Mouse (Mus musculus): ENCODE measurements around the gene Zfp738. TPM values are rescaled to one million over a fixed set of nuclear protein-coding genes. Genes with fewer than 3 reads are reported as not detected.
"Not testable (repeated sequence)": the region's sequence is repeated elsewhere in the genome, so short reads cannot be mapped to it uniquely, and the experiment has no call there.

Gene Zfp738
- polyA plus RNA-seq (2021) = 6.8 TPM

GRCm38 (mm10) chr13:67686971-67687370 is at the start of gene Zfp738:
Gene Zfp738 (minus strand): TSS chr13:67687071.
- H3K27me3 ChIP-seq = peaks cover 8% of the 10 kb centered on the region
- in situ Hi-C loops (cut with MboI; ENCODE audit: low pct_unique_long_range_greater_than_20kb) = loop anchor here (10.0 kb wide), 1 partner anchor 52 kb away; the partner anchor contains the start of genes Gm49345 and Zfp729a
- ATAC-seq (no peak), DNase-seq (ENCODE audit: low read depth, low spot score) (no peak)
- ChIA-PET POLR2A (no interaction called here), CTCF (no interaction called here)
- TF ChIP-seq CTCF (IDR thresholded peaks at IDR 0.05) = no peak

- H3K27me3 ChIP-seq; ATAC-seq; DNase-seq (ENCODE audit: low read depth, low spot score); POLR2A ChIA-PET; CTCF ChIA-PET: not testable (repeated sequence)
- in situ Hi-C loops (cut with MboI; ENCODE audit: low pct_unique_long_range_greater_than_20kb) = loop anchor here (10.0 to 25.0 kb wide), 2 partner anchors 100 to 828 kb away; partner anchors contain the start of gene Gm10037
Observed at GRCm38 (mm10) chr13:67734391-67734790, 47.5 kb upstream of the Zfp738 start.

GRCm38 (mm10) chr13:67729441-67729840 is 42.6 kb upstream of the Zfp738 start:
- TF ChIP-seq CTCF (IDR thresholded peaks at IDR 0.05) = peak; percentile 56
- not testable (repeated sequence) for DNase-seq (ENCODE audit: low read depth, low spot score)

GRCm38 (mm10) chr13:67728641-67729318 is 41.9 kb upstream of the Zfp738 start, which contains the start of gene Zfp65:
Gene Zfp65 (minus strand): TSS chr13:67729173.
- POLR2A ChIA-PET = no interaction called here
- no peak for TF ChIP-seq CTCF (IDR thresholded peaks at IDR 0.05)
- CTCF ChIA-PET = interaction anchor here (1.3 kb wide), 1 partner anchor 116 kb away, joined by 3 read pairs; no protein-coding TSS in a partner anchor
- DNase-seq (ENCODE audit: low read depth, low spot score) (no peak), ATAC-seq (peak; percentile 72)
- in situ Hi-C loops (cut with MboI; ENCODE audit: low pct_unique_long_range_greater_than_20kb) = loop anchor here (25.0 kb wide), 1 partner anchor 834 kb away; no protein-coding TSS in a partner anchor
- no peaks in the 10 kb centered on the region for H3K27me3 ChIP-seq

More at GRCm38 (mm10) chr13:67729441-67729840, 42.6 kb upstream of the Zfp738 start:
- POLR2A ChIA-PET, H3K27me3 ChIP-seq: not testable (repeated sequence)
- in situ Hi-C loops (cut with MboI; ENCODE audit: low pct_unique_long_range_greater_than_20kb) = loop anchor here (25.0 kb wide), 1 partner anchor 833 kb away; no protein-coding TSS in a partner anchor
- ATAC-seq = peak; percentile 75
- CTCF ChIA-PET = interaction anchor here (1.1 kb wide), 1 partner anchor 115 kb away, joined by 3 read pairs; no protein-coding TSS in a partner anchor

GRCm38 (mm10) chr13:67728106-67728505 is 41.2 kb upstream of the Zfp738 start:
- TF ChIP-seq CTCF (IDR thresholded peaks at IDR 0.05) = no peak
- no peak for ATAC-seq
- DNase-seq (ENCODE audit: low read depth, low spot score) = no peak
- POLR2A ChIA-PET = no interaction called here
- in situ Hi-C loops (cut with MboI; ENCODE audit: low pct_unique_long_range_greater_than_20kb) = loop anchor here (25.0 kb wide), 1 partner anchor 834 kb away; no protein-coding TSS in a partner anchor
- CTCF ChIA-PET = interaction anchor here (1.3 kb wide), 1 partner anchor 117 kb away, joined by 3 read pairs; no protein-coding TSS in a partner anchor
- H3K27me3 ChIP-seq = no peaks in the 10 kb centered on the region

GRCm38 (mm10) chr13:67725331-67725730 is 38.5 kb upstream of the Zfp738 start:
- DNase-seq (ENCODE audit: low read depth, low spot score); POLR2A ChIA-PET; CTCF ChIA-PET; ATAC-seq; H3K27me3 ChIP-seq: not testable (repeated sequence)
- in situ Hi-C loops (cut with MboI; ENCODE audit: low pct_unique_long_range_greater_than_20kb) = loop anchor here (25.0 kb wide), 1 partner anchor 837 kb away; no protein-coding TSS in a partner anchor

GRCm38 (mm10) chr13:67723848-67724479 is 37.1 kb upstream of the Zfp738 start:
- DNase-seq (ENCODE audit: low read depth, low spot score) (peak; percentile 75), ATAC-seq (peak; percentile 93)
- H3K27me3 ChIP-seq = no peaks in the 10 kb centered on the region
- ChIA-PET POLR2A (interaction anchor here (1.2 kb wide), 1 partner anchor 40 kb away, joined by 4 read pairs; no protein-coding TSS in a partner anchor), CTCF (no interaction called here)
- no peak for TF ChIP-seq CTCF (IDR thresholded peaks at IDR 0.05)
- in situ Hi-C loops (cut with MboI; ENCODE audit: low pct_unique_long_range_greater_than_20kb) = no loop called here

GRCm38 (mm10) chr13:67683841-67684240 is 3.0 kb downstream of the Zfp738 start:
- peak; percentile 1 for DNase-seq (ENCODE audit: low read depth, low spot score)
- ChIA-PET POLR2A (interaction anchor here (1.1 kb wide), 1 partner anchor 40 kb away, joined by 4 read pairs; no protein-coding TSS in a partner anchor), CTCF (interaction anchor here (0.6 to 1.1 kb wide), 3 partner anchors 33 to 47 kb away, joined by 3 to 4 read pairs (median 3); no protein-coding TSS in a partner anchor)
- in situ Hi-C loops (cut with MboI; ENCODE audit: low pct_unique_long_range_greater_than_20kb) = loop anchor here (10.0 kb wide), 1 partner anchor 49 kb away; the partner anchor contains the start of genes Gm49345 and Zfp729a
- H3K27me3 ChIP-seq = not testable (repeated sequence)
- ATAC-seq = peak; percentile 58

GRCm38 (mm10) chr13:67682959-67683735 is 3.7 kb downstream of the Zfp738 start:
- CTCF ChIA-PET = interaction anchor here (0.6 to 1.1 kb wide), 3 partner anchors 24 to 45 kb away, joined by 3 to 4 read pairs (median 3); no protein-coding TSS in a partner anchor
- H3K27me3 ChIP-seq = not testable (repeated sequence)
- POLR2A ChIA-PET = interaction anchor here (1.1 kb wide), 1 partner anchor 41 kb away, joined by 4 read pairs; no protein-coding TSS in a partner anchor
- in situ Hi-C loops (cut with MboI; ENCODE audit: low pct_unique_long_range_greater_than_20kb) = loop anchor here (10.0 kb wide), 1 partner anchor 48 kb away; the partner anchor contains the start of genes Gm49345 and Zfp729a
- DNase-seq (ENCODE audit: low read depth, low spot score) (peak; percentile 62), ATAC-seq (peak; percentile 100)

- POLR2A ChIA-PET = no interaction called here
- no peak for TF ChIP-seq CTCF (IDR thresholded peaks at IDR 0.05)
- DNase-seq (ENCODE audit: low read depth, low spot score) (no peak), ATAC-seq (no peak)
- in situ Hi-C loops (cut with MboI; ENCODE audit: low pct_unique_long_range_greater_than_20kb) = no loop called here
- H3K27me3 ChIP-seq = no peaks in the 10 kb centered on the region
- CTCF ChIA-PET = no interaction called here
Observed at GRCm38 (mm10) chr13:67674902-67675301, 12.0 kb downstream of the Zfp738 start.

All from Patski (cell line).